Comparison of ENCODE assay signal across 8 mouse cellular contexts in genomic region chr5:142220851-142221503, GRCm38 (mm10).
DNase-seq lines count a peak whose midpoint lies in the region; ATAC-seq and TF ChIP-seq lines count a peak whose summit lies in the region.
"Had no signal": no experiment of that assay in that cellular context is flagged by ENCODE, and none has a peak within 500 bp of the region (broad histone marks: within the 10 kb centered on the region; RNA-seq: fewer than 3 reads in every experiment).

No protein-coding gene starts in this region.

- no peak overlapping the region for H3K4me2 ChIP-seq in intestine, postnatal 0 days (replicated peaks; ENCODE audit: low read depth)
- no peak overlapping the region for H3K4me2 ChIP-seq in intestine, embryonic 16.5 days (ENCODE audit: low read depth, low read length)
- no peak overlapping the region for H3K4me2 ChIP-seq in limb, embryonic 14.5 days (replicated peaks; ENCODE audit: low read depth, low read length, severe bottlenecking)
- H3K4me2 ChIP-seq in forebrain, embryonic 12.5 days, result no peak overlapping the region

- no peaks in the 10 kb centered on the region for H3K36me3 ChIP-seq in intestine, postnatal 0 days (ENCODE audit: control insufficient read depth, insufficient read depth)
- no peaks in the 10 kb centered on the region for H3K36me3 ChIP-seq in intestine, embryonic 16.5 days (ENCODE audit: control insufficient read depth, insufficient read depth, low read length)
- no peaks in the 10 kb centered on the region for H3K36me3 ChIP-seq in ES-E14 (ENCODE audit: control insufficient read depth, insufficient read depth, low read length, poor library complexity, severe bottlenecking)
- H3K36me3 ChIP-seq in limb, embryonic 14.5 days (ENCODE audit: control insufficient read depth, insufficient read depth, low read length), result no peaks in the 10 kb centered on the region
- H3K36me3 ChIP-seq in forebrain, embryonic 12.5 days (replicated peaks), result no peaks in the 10 kb centered on the region

- in situ Hi-C loops in ES-E14 (cut with MboI; ENCODE audit: low sequenced_read_pairs in 2 of 2, unreplicated experiment in 2 of 2), result no loop called here

- WGBS in intestine, postnatal 0 days, result 93% methylated on average over 12 of the region's 12 CpGs
- 93% methylated on average over 12 of the region's 12 CpGs for WGBS in intestine, embryonic 16.5 days
- WGBS in limb, embryonic 14.5 days, result 86% methylated on average over 12 of the region's 12 CpGs
- WGBS in forebrain, embryonic 12.5 days, result 96% methylated on average over 12 of the region's 12 CpGs

- peak; percentile 54 for TF ChIP-seq CTCF in intestine, postnatal 0 days (IDR thresholded peaks at IDR 0.05; ENCODE audit: low read depth)

- no peaks in the 10 kb centered on the region for H3K27me3 ChIP-seq in intestine, postnatal 0 days (replicated peaks; ENCODE audit: control insufficient read depth, insufficient read depth, low read length)
- no peaks in the 10 kb centered on the region for H3K27me3 ChIP-seq in intestine, embryonic 16.5 days (replicated peaks; ENCODE audit: control insufficient read depth, insufficient read depth, low read length)
- H3K27me3 ChIP-seq in limb, embryonic 14.5 days (ENCODE audit: control insufficient read depth, insufficient read depth, low read length), result no peaks in the 10 kb centered on the region
- no peaks in the 10 kb centered on the region for H3K27me3 ChIP-seq in forebrain, embryonic 12.5 days

- no peak overlapping the region for H3K9ac ChIP-seq in intestine, postnatal 0 days (ENCODE audit: low read depth, low read length)
- H3K9ac ChIP-seq in intestine, embryonic 16.5 days (ENCODE audit: low read depth, low read length), result no peak overlapping the region
- no peak overlapping the region for H3K9ac ChIP-seq in ES-E14 (ENCODE audit: insufficient read depth, low read depth, low read length, poor library complexity, severe bottlenecking)
- no peak overlapping the region for H3K9ac ChIP-seq in limb, embryonic 14.5 days (ENCODE audit: low read depth, low read length, severe bottlenecking)
- no peak overlapping the region for H3K9ac ChIP-seq in forebrain, embryonic 12.5 days

- no peaks in the 10 kb centered on the region for H3K4me1 ChIP-seq in intestine, postnatal 0 days (replicated peaks; ENCODE audit: control insufficient read depth, insufficient read depth, low read length)
- H3K4me1 ChIP-seq in intestine, embryonic 16.5 days (ENCODE audit: control insufficient read depth, insufficient read depth, low read length), result no peaks in the 10 kb centered on the region
- H3K4me1 ChIP-seq in ES-E14 (ENCODE audit: control insufficient read depth in 2 of 2, insufficient read depth in 2 of 2, low read length in 2 of 2, poor library complexity in 1 of 2), result no peaks in the 10 kb centered on the region
- no peaks in the 10 kb centered on the region for H3K4me1 ChIP-seq in limb, embryonic 14.5 days (ENCODE audit: control insufficient read depth, insufficient read depth, low read length)
- 0 out of 2 replicates have a peak, but pooled peaks cover 2% of the 10 kb centered on the region for H3K4me1 ChIP-seq in forebrain, embryonic 12.5 days

- no peak for ATAC-seq in intestine, postnatal 0 days
- ATAC-seq in intestine, embryonic 16.5 days, result no peak
- ATAC-seq in limb, embryonic 14.5 days (ENCODE audit: low FRiP score, low read depth), result no peak
- no peak for ATAC-seq in forebrain, embryonic 12.5 days (ENCODE audit: low FRiP score)

- DNase-seq in A20 (ENCODE audit: low read depth, low spot score) (peak; percentile 4), ES-E14 (ENCODE audit: low read depth, low spot score) (peak; percentile 41)
- DNase-seq in limb, embryonic 14.5 days (ENCODE audit: low spot score), result peak; percentile 27
- DNase-seq in gastrocnemius, adult 8-10 months (ENCODE audit: low spot score in 2 of 2), result no peak

- H3K4me3 ChIP-seq in intestine, postnatal 0 days (ENCODE audit: low read depth, low read length), result no peak overlapping the region
- no peak overlapping the region for H3K4me3 ChIP-seq in intestine, embryonic 16.5 days (ENCODE audit: low read length)
- no peak overlapping the region for H3K4me3 ChIP-seq in ES-E14 (ENCODE audit: insufficient read depth in 1 of 2, low read depth in 1 of 2, low read length in 2 of 2, poor library complexity in 1 of 2, severe bottlenecking in 1 of 2)
- no peak overlapping the region for H3K4me3 ChIP-seq in limb, embryonic 14.5 days (replicated peaks; ENCODE audit: low read length)
- no peak overlapping the region for H3K4me3 ChIP-seq in forebrain, embryonic 12.5 days (replicated peaks)
- H3K4me3 ChIP-seq: myocyte had no signal

- no peak overlapping the region for H3K27ac ChIP-seq in intestine, postnatal 0 days (ENCODE audit: low read depth, low read length)
- H3K27ac ChIP-seq in intestine, embryonic 16.5 days (ENCODE audit: low read length), result no peak overlapping the region
- H3K27ac ChIP-seq in ES-E14 (ENCODE audit: insufficient read depth, low read depth, low read length, poor library complexity, severe bottlenecking), result no peak overlapping the region
- H3K27ac ChIP-seq in limb, embryonic 14.5 days (replicated peaks; ENCODE audit: low read depth, low read length), result no peak overlapping the region
- H3K27ac ChIP-seq in forebrain, embryonic 12.5 days, result no peak overlapping the region

- no peak for TF ChIP-seq POLR2A in limb, embryonic 14.5 days (IDR thresholded peaks at IDR 0.05; ENCODE audit: borderline replicate concordance, extremely low read depth, insufficient read depth, insufficient read length)

- H3K9me3 ChIP-seq in intestine, postnatal 0 days (ENCODE audit: control insufficient read depth), result peaks cover 7% of the 10 kb centered on the region; the same call in 1 of the 2 replicates
- H3K9me3 ChIP-seq in intestine, embryonic 16.5 days (ENCODE audit: control insufficient read depth, low read length), result peaks cover 7% of the 10 kb centered on the region; the same call in 1 of the 2 replicates
- no peaks in the 10 kb centered on the region for H3K9me3 ChIP-seq in ES-E14 (ENCODE audit: control insufficient read depth, insufficient read depth, low read depth, low read length)
- peaks cover 7% of the 10 kb centered on the region; the same call in 1 of the 2 replicates for H3K9me3 ChIP-seq in limb, embryonic 14.5 days (ENCODE audit: control insufficient read depth, low read length)
- no peaks in the 10 kb centered on the region; the same call in 1 of the 2 replicates for H3K9me3 ChIP-seq in forebrain, embryonic 12.5 days

TF ChIP-seq in ES-E14, 5 proteins besides CTCF, POLR2A, EP300 and RAD21:
- TF ChIP-seq HCFC1 (IDR thresholded peaks at IDR 0.05; ENCODE audit: borderline replicate concordance, insufficient read depth, low read length) (no peak), ZNF384 (IDR thresholded peaks at IDR 0.05; ENCODE audit: low read depth, low read length) (no peak), ZC3H11A (IDR thresholded peaks at IDR 0.05; ENCODE audit: borderline replicate concordance, low read depth, low read length) (no peak), CHD2 (IDR thresholded peaks at IDR 0.05; ENCODE audit: low read depth, low read length) (no peak), MAFK (IDR thresholded peaks at IDR 0.05; ENCODE audit: insufficient read depth, low read depth, low read length) (no peak)

Comparison
In these comparisons a context has a peak if more than half of its experiments do, and no peak if none do; other contexts are left out.
1. DNase-seq: peak in A20 (single experiment), ES-E14 (single experiment) and limb, embryonic 14.5 days (single experiment); none in gastrocnemius, adult 8-10 months (0 of 2).